Mouse (Mus musculus) bone marrow macrophage, adult 2 months (primary cell): Measurements from ENCODE around the gene Flt3.

Source experiments
- CTCF ChIP-seq: IDR thresholded peaks from 2 replicates; pipeline ENCODE4 v1.5.1; 2012; ENCODE audit warnings: low read depth, mild to moderate bottlenecking, low read length, moderate library complexity
- POLR2A ChIP-seq: IDR thresholded peaks from 2 replicates; pipeline ENCODE4 v1.6.1; 2012; ENCODE audit warnings: mild to moderate bottlenecking, low read depth, low read length, borderline replicate concordance

DNA sequence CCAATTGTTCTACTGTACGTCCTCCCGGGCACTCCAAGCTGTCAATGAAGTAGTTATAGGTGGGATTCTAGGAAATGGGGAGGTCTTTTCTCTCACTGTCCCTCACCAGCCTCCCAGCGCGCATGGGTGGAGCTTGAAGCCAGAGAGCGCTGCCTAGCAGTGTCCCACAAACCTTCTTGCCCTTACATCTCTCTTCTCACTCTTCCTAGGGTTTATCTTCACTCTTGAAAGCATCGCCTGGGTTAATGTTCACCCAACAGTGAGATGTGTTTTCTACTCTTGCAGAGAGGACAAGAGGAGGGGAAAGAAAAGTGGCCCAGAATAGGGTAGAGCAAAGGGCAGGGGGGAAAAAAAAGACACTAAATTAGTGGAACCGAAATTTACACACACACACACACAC is 83.0 kb downstream of the Flt3 start:
- no peak for TF ChIP-seq POLR2A
- TF ChIP-seq CTCF = no peak
